8 mouse cellular contexts compared by ENCODE assay signal in genomic region chr8:94992010-94992409, GRCm38 (mm10). TPM values are rescaled to one million over a fixed set of nuclear protein-coding genes. Genes with fewer than 3 reads are reported as not detected.
DNase-seq lines count a peak whose midpoint lies in the region; ATAC-seq lines count a peak whose summit lies in the region.

No protein-coding gene starts in this region.

- DNase-seq in heart, adult 18-20 months = no peak
- no peak for DNase-seq in hindbrain, embryonic 11.5 days (ENCODE audit: low spot score)
- no peak for DNase-seq in testis, postnatal 14 days (ENCODE audit: low spot score)
- no peak for DNase-seq in layer of hippocampus, adult 9-10 months (ENCODE audit: low spot score)
- DNase-seq in ovary, postnatal 14 days (ENCODE audit: low spot score) = no peak

- no peak for ATAC-seq in heart, embryonic 15.5 days (replicated peaks; ENCODE audit: insufficient number of reproducible peaks, insufficient read depth, low FRiP score, low read depth)
- no peak for ATAC-seq in hindbrain, embryonic 11.5 days (ENCODE audit: low FRiP score)
- no peak for ATAC-seq in midbrain, embryonic 12.5 days (ENCODE audit: low FRiP score, low read depth)

- no peaks in the 10 kb centered on the region for H3K9me3 ChIP-seq in heart, embryonic 15.5 days (replicated peaks)
- H3K9me3 ChIP-seq in hindbrain, embryonic 11.5 days (ENCODE audit: control insufficient read depth, low read length) = no peaks in the 10 kb centered on the region
- no peaks in the 10 kb centered on the region for H3K9me3 ChIP-seq in midbrain, embryonic 12.5 days

- H3K9ac ChIP-seq in heart, embryonic 15.5 days = no peak overlapping the region
- H3K9ac ChIP-seq in hindbrain, embryonic 11.5 days (ENCODE audit: low read depth, low read length) = no peak overlapping the region
- H3K9ac ChIP-seq in midbrain, embryonic 12.5 days (replicated peaks) = peak overlapping the region; percentile 24; the same call in 1 of the 2 replicates

- H3K27ac ChIP-seq in heart, embryonic 15.5 days = peak overlapping the region; percentile 61; the same call in 1 of the 2 replicates
- H3K27ac ChIP-seq in brown adipose tissue, adult 24 weeks (replicated peaks; ENCODE audit: low read depth, low read length) = peak overlapping the region; percentile 96
- 0 out of 2 replicates have a peak overlapping the region, but pooled peaks have one; percentile 27 for H3K27ac ChIP-seq in hindbrain, embryonic 11.5 days (ENCODE audit: low read depth, low read length)
- peak overlapping the region; percentile 99 for H3K27ac ChIP-seq in midbrain, embryonic 12.5 days (replicated peaks)

- no peaks in the 10 kb centered on the region for H3K27me3 ChIP-seq in heart, embryonic 15.5 days
- no peaks in the 10 kb centered on the region for H3K27me3 ChIP-seq in hindbrain, embryonic 11.5 days (ENCODE audit: control insufficient read depth, insufficient read depth, low read length)
- H3K27me3 ChIP-seq in midbrain, embryonic 12.5 days = 0 out of 2 replicates have a peak, but pooled peaks cover 13% of the 10 kb centered on the region

- no peaks in the 10 kb centered on the region for H3K36me3 ChIP-seq in heart, embryonic 15.5 days
- H3K36me3 ChIP-seq in hindbrain, embryonic 11.5 days (ENCODE audit: control insufficient read depth, insufficient read depth, low read length) = no peaks in the 10 kb centered on the region
- H3K36me3 ChIP-seq in midbrain, embryonic 12.5 days = no peaks in the 10 kb centered on the region

- WGBS in heart, embryonic 15.5 days = 86% methylated on average over 4 of the region's 4 CpGs
- 87% methylated on average over 4 of the region's 4 CpGs for WGBS in hindbrain, embryonic 11.5 days
- WGBS in midbrain, embryonic 12.5 days = 83% methylated on average over 4 of the region's 4 CpGs

- H3K4me2 ChIP-seq in heart, embryonic 15.5 days = no peak overlapping the region
- H3K4me2 ChIP-seq in hindbrain, embryonic 11.5 days (replicated peaks; ENCODE audit: low read depth, low read length) = no peak overlapping the region
- H3K4me2 ChIP-seq in midbrain, embryonic 12.5 days (replicated peaks) = no peak overlapping the region

- no peak overlapping the region for H3K4me3 ChIP-seq in heart, embryonic 15.5 days
- peak overlapping the region; percentile 6; the same call in 1 of the 2 replicates for H3K4me3 ChIP-seq in brown adipose tissue, adult 24 weeks (ENCODE audit: insufficient read depth, low read depth, low read length)
- no peak overlapping the region for H3K4me3 ChIP-seq in hindbrain, embryonic 11.5 days (ENCODE audit: low read depth, low read length)
- no peak overlapping the region for H3K4me3 ChIP-seq in midbrain, embryonic 12.5 days

- peaks cover 42% of the 10 kb centered on the region for H3K4me1 ChIP-seq in heart, embryonic 15.5 days (replicated peaks)
- peaks cover 69% of the 10 kb centered on the region for H3K4me1 ChIP-seq in brown adipose tissue, adult 24 weeks (ENCODE audit: control insufficient read depth, insufficient read depth, insufficient read length, low read length)
- H3K4me1 ChIP-seq in hindbrain, embryonic 11.5 days (replicated peaks; ENCODE audit: control insufficient read depth, insufficient read depth, low read length) = peaks cover 15% of the 10 kb centered on the region; the same call in 1 of the 2 replicates
- peaks cover 55% of the 10 kb centered on the region for H3K4me1 ChIP-seq in midbrain, embryonic 12.5 days

RNA-seq across cellular contexts. Expression of gene Adgrg1, which starts 17.5 kb away (rescaled TPM):
- 4.6 and 21.3 TPM in 2 replicates for polyA plus RNA-seq in heart, embryonic 15.5 days (2015; fragmentation: Nextera tagmentation; extraction: Ambion mirVana)
- 10 to 100 TPM; 60.8 to 62.2 TPM for total RNA-seq in heart, adult 18-20 months (2021)
- 7.4 and 18.4 TPM in 2 replicates for polyA plus RNA-seq in brown adipose tissue, adult 24 weeks (2012; ENCODE audit: insufficient read depth, insufficient read length, missing spikeins)
- polyA plus RNA-seq in hindbrain, embryonic 11.5 days (2014; fragmentation: Nextera tagmentation; extraction: Ambion mirVana) = 138 and 160 TPM in 2 replicates
- 193 and 210 TPM in 2 replicates for polyA plus RNA-seq in midbrain, embryonic 12.5 days (2016; fragmentation: Nextera tagmentation; extraction: Ambion mirVana)

RNA-seq across cellular contexts. Expression of gene Adgrg3, which starts 25.5 kb away (rescaled TPM):
- polyA plus RNA-seq in heart, embryonic 15.5 days (2015; fragmentation: Nextera tagmentation; extraction: Ambion mirVana) = 2.6 and 5.2 TPM in 2 replicates
- 1 to 10 TPM; 1.5 TPM for total RNA-seq in heart, adult 18-20 months (2021)
- not detected in 2 replicates for polyA plus RNA-seq in brown adipose tissue, adult 24 weeks (2012; ENCODE audit: insufficient read depth, insufficient read length, missing spikeins)
- polyA plus RNA-seq in hindbrain, embryonic 11.5 days (2014; fragmentation: Nextera tagmentation; extraction: Ambion mirVana) = 2.5 and 4.7 TPM in 2 replicates
- polyA plus RNA-seq in midbrain, embryonic 12.5 days (2016; fragmentation: Nextera tagmentation; extraction: Ambion mirVana) = 1.7 and 2.7 TPM in 2 replicates

Comparison
In these comparisons a context has a peak if more than half of its experiments do, and no peak if none do; other contexts are left out.
1. H3K27ac ChIP-seq: peak in every context shown above with its lines; median percentile 99 in midbrain, embryonic 12.5 days; 96 in brown adipose tissue, adult 24 weeks; 61 in heart, embryonic 15.5 days; 27 in hindbrain, embryonic 11.5 days.